Mouse (Mus musculus) ES-E14 (cell line): ENCODE measurements at regions not wholly inside any gene's neighbourhood (a gene's known extent, or its start where the extent isn't known, plus 50 kb on each side); places are given as distances from the start of the nearest gene placed in this dataset.

Source experiments
- DNase-seq: peaks from one replicate; pipeline ENCODE4 v3.0.0-alpha.2; 2013; ENCODE audit warnings: low read depth, low spot score
- H3K27ac ChIP-seq: 2 replicates; pipeline ENCODE4 v1.5.1; 2012; ENCODE audit warnings: low read depth, mild to moderate bottlenecking, low read length, moderate library complexity, mixed read lengths; ENCODE audit not compliant: poor library complexity, insufficient read depth, severe bottlenecking
- H3K36me3 ChIP-seq: 2 replicates; pipeline ENCODE4 v1.6.1; 2012; ENCODE audit warnings: mild to moderate bottlenecking, low read length, moderate library complexity, mixed read lengths; ENCODE audit not compliant: control insufficient read depth, poor library complexity, insufficient read depth, severe bottlenecking
- H3K4me1 ChIP-seq, 2 experiments: fragments of 150-350 bp in 1 of 2; sonication (generic) in 1 of 2; 2 replicates each; pipeline ENCODE4 v1.6.1; 2012; ENCODE audit warnings: low read length in 2 of 2, mild to moderate bottlenecking in 1 of 2, mixed read lengths in 1 of 2; ENCODE audit not compliant: control insufficient read depth in 2 of 2, insufficient read depth in 2 of 2, poor library complexity in 1 of 2
- H3K4me3 ChIP-seq, 2 experiments: fragments of 150-350 bp in 1 of 2; sonication (generic) in 1 of 2; 2 replicates each; pipeline ENCODE4 v1.5.1; 2012; ENCODE audit warnings: low read length in 2 of 2, low read depth in 1 of 2, mild to moderate bottlenecking in 1 of 2, mixed read lengths in 1 of 2; ENCODE audit not compliant: insufficient read depth in 1 of 2, poor library complexity in 1 of 2, severe bottlenecking in 1 of 2
- H3K9ac ChIP-seq: 2 replicates; pipeline ENCODE4 v1.6.1; 2012; ENCODE audit warnings: low read depth, mild to moderate bottlenecking, low read length, mixed read lengths; ENCODE audit not compliant: poor library complexity, insufficient read depth, severe bottlenecking
- H3K9me3 ChIP-seq: fragments of 150-350 bp; sonication (generic); 2 replicates; pipeline ENCODE4 v1.6.1; 2012; ENCODE audit warnings: low read depth, mild to moderate bottlenecking, low read length; ENCODE audit not compliant: control insufficient read depth, insufficient read depth
- CHD2 ChIP-seq: IDR thresholded peaks from 2 replicates; pipeline ENCODE4 v1.6.1; 2014; ENCODE audit warnings: mild to moderate bottlenecking, low read depth, low read length, inconsistent platforms
- HCFC1 ChIP-seq: IDR thresholded peaks from 2 replicates; pipeline ENCODE4 v1.6.1; 2012; ENCODE audit warnings: low read length, inconsistent platforms, borderline replicate concordance; ENCODE audit not compliant: insufficient read depth
- MAFK ChIP-seq: IDR thresholded peaks from 2 replicates; pipeline ENCODE4 v1.6.1; 2014; ENCODE audit warnings: mild to moderate bottlenecking, low read depth, low read length, inconsistent platforms; ENCODE audit not compliant: insufficient read depth
- ZC3H11A ChIP-seq: IDR thresholded peaks from 2 replicates; pipeline ENCODE4 v1.6.1; 2012; ENCODE audit warnings: low read depth, mild to moderate bottlenecking, inconsistent platforms, low read length, borderline replicate concordance
- ZNF384 ChIP-seq: IDR thresholded peaks from 2 replicates; pipeline ENCODE4 v1.6.1; 2012; ENCODE audit warnings: low read depth, low read length, inconsistent platforms
- in situ Hi-C, 2 experiments: fragments of 600-800 bp; cut with MboI; formaldehyde crosslinking; loops; one replicate each; pipeline ENCODE4 v1.15.1; 2025; ENCODE audit warnings: low sequenced_read_pairs in 2 of 2, inconsistent platforms in 1 of 2; ENCODE audit not compliant: unreplicated experiment in 2 of 2

DNA sequence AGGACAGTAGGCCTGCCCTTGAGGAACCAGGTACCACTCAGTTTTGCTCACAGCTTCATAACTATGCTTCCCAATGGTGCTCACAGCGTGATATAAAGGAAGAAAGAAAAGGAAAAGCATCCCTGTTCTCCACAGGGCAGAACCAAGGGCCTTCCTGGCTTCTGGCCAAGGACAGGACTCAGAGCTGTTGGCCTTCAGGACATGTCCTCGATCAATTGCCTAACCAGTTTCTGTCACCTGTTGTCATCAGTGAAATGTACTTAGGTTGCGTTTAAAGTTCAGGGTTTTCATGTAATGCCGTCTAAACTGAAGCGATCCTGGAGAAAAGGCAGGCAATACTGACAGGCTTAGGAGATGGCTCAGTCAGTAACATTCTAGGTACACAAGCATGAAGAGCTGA, 232.9 kb downstream of the Csl start:
- no peak for DNase-seq
- no peak overlapping the region for H3K4me3 ChIP-seq
- H3K27ac ChIP-seq, result no peak overlapping the region
- no peaks in the 10 kb centered on the region for H3K9me3 ChIP-seq
- H3K9ac ChIP-seq, result no peak overlapping the region
- no peaks in the 10 kb centered on the region for H3K36me3 ChIP-seq
- in situ Hi-C loops, result no loop called here
- H3K4me1 ChIP-seq, result no peaks in the 10 kb centered on the region
- TF ChIP-seq ZNF384 (no peak), CHD2 (no peak), MAFK (no peak), ZC3H11A (no peak), HCFC1 (no peak)

- in situ Hi-C loops, result no loop called here
- Histone ChIP-seq H3K4me1 (no peaks in the 10 kb centered on the region), H3K9ac (no peak overlapping the region)
Measured at GRCm38 (mm10) chr10:99531104-99531503, 228.4 kb downstream of the Csl start.

GRCm38 (mm10) chr10:99531556-99531955, 227.9 kb downstream of the Csl start:
- DNase-seq, result no peak

More at GRCm38 (mm10) chr10:99531104-99531503, 228.4 kb downstream of the Csl start:
- no peaks in the 10 kb centered on the region for H3K36me3 ChIP-seq
- TF ChIP-seq CHD2, result no peak
- TF ChIP-seq ZC3H11A, result no peak
- no peak for TF ChIP-seq MAFK
- TF ChIP-seq ZNF384, result no peak
- no peak for TF ChIP-seq HCFC1
- no peaks in the 10 kb centered on the region for H3K9me3 ChIP-seq
- no peak overlapping the region for H3K27ac ChIP-seq
- no peak overlapping the region for H3K4me3 ChIP-seq
- no peak for DNase-seq

DNA sequence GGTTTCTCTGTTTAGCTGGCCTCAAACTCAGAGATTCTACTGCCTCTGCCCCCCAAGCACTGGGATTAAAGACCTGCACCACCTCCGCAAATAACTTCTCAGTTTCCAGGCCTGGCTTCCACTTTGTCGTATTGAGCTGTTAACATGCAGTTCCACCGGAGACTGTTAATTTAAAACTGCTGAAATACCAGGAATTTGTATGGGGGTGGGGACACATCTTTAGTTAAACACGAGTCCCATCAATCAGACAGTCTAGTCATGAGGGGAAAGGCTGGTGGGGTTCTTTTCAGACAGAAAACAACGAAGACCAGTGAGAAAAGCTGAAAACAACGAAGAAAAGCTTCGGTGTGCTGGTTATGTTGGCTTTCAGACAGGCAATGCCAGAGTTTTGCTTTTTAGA, 227.5 kb downstream of the Csl start:
- Histone ChIP-seq H3K4me1 (no peaks in the 10 kb centered on the region), H3K4me3 (no peak overlapping the region), H3K36me3 (no peaks in the 10 kb centered on the region), H3K9ac (no peak overlapping the region), H3K27ac (no peak overlapping the region), H3K9me3 (no peaks in the 10 kb centered on the region)
- DNase-seq, result no peak
- in situ Hi-C loops, result no loop called here
- TF ChIP-seq ZNF384, result no peak
- TF ChIP-seq CHD2, result no peak
- no peak for TF ChIP-seq ZC3H11A
- no peak for TF ChIP-seq HCFC1
- TF ChIP-seq MAFK, result no peak

More at GRCm38 (mm10) chr10:99531556-99531955, 227.9 kb downstream of the Csl start:
- Histone ChIP-seq H3K9ac (no peak overlapping the region), H3K4me3 (no peak overlapping the region), H3K36me3 (no peaks in the 10 kb centered on the region), H3K27ac (no peak overlapping the region), H3K9me3 (no peaks in the 10 kb centered on the region), H3K4me1 (no peaks in the 10 kb centered on the region)
- in situ Hi-C loops, result no loop called here
- no peak for TF ChIP-seq CHD2
- no peak for TF ChIP-seq MAFK
- no peak for TF ChIP-seq ZC3H11A
- TF ChIP-seq HCFC1, result no peak
- no peak for TF ChIP-seq ZNF384

DNA sequence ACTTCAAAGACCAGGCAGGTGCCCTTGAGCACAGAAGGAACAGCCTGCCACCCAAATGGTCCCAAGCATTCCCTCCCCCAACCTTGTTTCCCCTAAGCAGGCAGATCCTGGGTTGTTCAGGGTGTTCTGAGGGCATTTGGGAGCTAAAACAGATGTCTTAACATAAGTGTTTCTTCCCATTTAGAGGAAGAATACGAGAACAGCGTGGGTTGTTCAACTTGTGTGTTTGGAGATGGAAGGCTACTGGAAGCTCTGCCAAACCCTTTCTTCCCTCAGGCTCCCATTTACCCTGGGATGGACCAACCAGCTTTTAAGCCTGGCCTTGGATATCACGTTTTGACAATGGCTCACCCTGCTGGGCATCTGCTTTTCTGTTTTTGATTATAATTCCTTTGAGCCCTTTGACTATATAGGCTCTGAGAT, 226.8 kb downstream of the Csl start:
- H3K36me3 ChIP-seq, result no peaks in the 10 kb centered on the region
- no peak for DNase-seq
- H3K9ac ChIP-seq, result no peak overlapping the region
- TF ChIP-seq ZC3H11A (no peak), MAFK (no peak), CHD2 (no peak), ZNF384 (no peak), HCFC1 (no peak)
- H3K27ac ChIP-seq, result no peak overlapping the region
- H3K9me3 ChIP-seq, result no peaks in the 10 kb centered on the region
- no peak overlapping the region for H3K4me3 ChIP-seq
- H3K4me1 ChIP-seq, result no peaks in the 10 kb centered on the region
- in situ Hi-C loops, result no loop called here
